Mouse (Mus musculus) fat pad, adult 2 months (tissue): ENCODE measurements around the gene Slc22a14.
A peak's percentile ranks its signal among the peaks of the same experiment; 100 is the strongest.
"Not testable (repeated sequence)": the region's sequence is repeated elsewhere in the genome, so short reads cannot be mapped to it uniquely, and the experiment has no call there.

Experiments used
- DNase-seq: peaks from one replicate; pipeline ENCODE4 v3.0.0-alpha.2; 2011; ENCODE audit warnings: low read depth, low spot score; ENCODE audit errors: extremely low read depth

The Slc22a14 gene

GRCm38 (mm10) chr9:119365284-119365683 is at the start of gene Slc22a14:
Slc22a14 (minus strand) TSS chr9:119365553.
- DNase-seq, result no peak

DNA sequence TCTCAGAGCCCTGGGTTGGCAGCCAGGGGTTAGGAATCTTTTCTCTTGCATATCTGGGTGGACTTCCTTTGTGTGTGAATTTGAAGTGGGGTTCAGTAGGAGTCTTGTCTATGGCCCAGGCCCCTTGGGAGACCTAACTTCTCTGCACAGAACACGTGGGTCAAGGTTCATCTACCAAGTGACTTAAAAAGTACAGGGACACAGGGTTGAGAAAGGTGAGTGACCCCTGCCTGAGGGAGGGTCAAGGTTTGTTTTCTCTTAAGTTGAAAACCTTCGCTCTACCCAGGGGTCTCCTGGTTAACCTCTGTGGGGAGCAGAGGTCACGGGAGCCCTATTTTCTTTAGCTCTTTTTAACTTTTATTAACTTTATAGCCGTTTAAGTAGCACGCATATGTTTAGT is 44.5 kb upstream of the Slc22a14 start:
- DNase-seq, result no peak

GRCm38 (mm10) chr9:119408898-119409664 is 43.7 kb upstream of the Slc22a14 start:
- DNase-seq, result no peak

DNA sequence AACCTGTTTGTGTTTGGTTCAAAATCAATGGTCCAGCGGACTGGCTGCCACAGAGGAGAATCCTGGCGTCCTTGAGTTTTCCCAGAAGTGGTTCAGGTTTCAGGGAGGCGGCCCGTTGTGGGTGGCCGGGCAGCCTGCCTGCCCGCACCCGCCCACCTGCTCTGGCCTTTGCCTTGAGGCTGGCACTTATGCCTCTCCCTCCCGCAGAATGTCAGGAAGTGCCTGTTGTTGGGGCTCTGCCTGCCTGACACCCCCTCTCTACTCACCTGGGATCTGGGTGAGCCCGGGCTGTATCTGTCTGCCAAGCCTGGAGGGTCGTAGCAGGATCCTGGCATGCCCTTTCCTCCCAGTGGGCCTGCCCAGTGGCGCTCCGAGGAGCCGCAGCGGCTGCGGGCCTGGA is 42.5 kb upstream of the Slc22a14 start:
- DNase-seq, result no peak

DNA sequence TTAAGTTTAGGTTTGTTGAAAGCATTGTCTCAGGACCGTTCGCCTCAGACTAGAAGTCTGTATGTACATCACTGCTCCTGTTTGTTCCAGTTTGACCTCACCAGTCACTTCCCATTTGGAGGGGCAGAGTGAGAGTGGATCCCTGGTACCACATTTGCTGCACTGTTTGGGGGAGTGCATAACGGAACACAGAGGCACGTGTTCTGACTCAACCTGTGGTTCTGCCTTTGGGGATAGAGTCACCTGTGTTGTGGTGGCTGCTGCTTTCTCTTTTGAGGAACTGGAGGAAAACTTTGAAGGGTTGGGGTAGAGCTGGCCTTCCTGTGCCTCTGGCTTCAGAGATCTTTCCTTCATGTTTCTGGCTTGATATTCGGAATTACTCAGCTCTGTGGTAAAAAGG is 38.7 kb upstream of the Slc22a14 start:
- no peak for DNase-seq

- DNase-seq, result no peak
These were observed 37.9 kb upstream of the Slc22a14 start for GRCm38 (mm10) chr9:119403236-119403641.

- no peak for DNase-seq
These were observed 37.2 kb upstream of the Slc22a14 start for GRCm38 (mm10) chr9:119402253-119403235.

- DNase-seq, result no peak
These were observed 36.5 kb upstream of the Slc22a14 start, which contains the start of gene Acvr2b for GRCm38 (mm10) chr9:119401801-119402214. Acvr2b (plus strand) TSS chr9:119402118.

- DNase-seq, result no peak
These were observed 36.0 kb upstream of the Slc22a14 start for GRCm38 (mm10) chr9:119401351-119401750.

GRCm38 (mm10) chr9:119394808-119395207 is 29.5 kb upstream of the Slc22a14 start:
- peak; percentile 74 for DNase-seq

GRCm38 (mm10) chr9:119390214-119390613 is 24.9 kb upstream of the Slc22a14 start:
- no peak for DNase-seq

DNA sequence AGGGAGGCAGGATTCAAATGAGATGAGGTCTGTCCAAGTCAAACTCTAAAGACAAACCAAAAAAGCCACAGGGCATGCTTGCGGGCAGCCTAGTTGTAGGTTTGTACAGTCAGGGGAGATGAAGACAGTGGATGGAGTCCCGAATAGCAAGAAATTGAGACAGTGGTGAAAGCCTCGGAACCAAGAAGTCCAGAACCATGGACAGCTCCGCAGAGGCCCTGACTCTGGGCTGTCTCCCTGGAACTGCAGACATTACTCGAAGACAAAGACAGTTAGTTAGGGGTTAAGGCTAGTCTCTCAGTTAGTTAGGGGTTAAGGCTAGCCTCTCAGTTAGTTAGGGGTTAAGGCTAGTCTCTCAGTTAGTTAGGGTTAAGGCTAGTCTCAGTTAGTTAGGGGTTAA is 23.6 kb upstream of the Slc22a14 start:
- no peak for DNase-seq

- no peak for DNase-seq
These were observed 17.2 kb upstream of the Slc22a14 start for GRCm38 (mm10) chr9:119382603-119383002.

DNA sequence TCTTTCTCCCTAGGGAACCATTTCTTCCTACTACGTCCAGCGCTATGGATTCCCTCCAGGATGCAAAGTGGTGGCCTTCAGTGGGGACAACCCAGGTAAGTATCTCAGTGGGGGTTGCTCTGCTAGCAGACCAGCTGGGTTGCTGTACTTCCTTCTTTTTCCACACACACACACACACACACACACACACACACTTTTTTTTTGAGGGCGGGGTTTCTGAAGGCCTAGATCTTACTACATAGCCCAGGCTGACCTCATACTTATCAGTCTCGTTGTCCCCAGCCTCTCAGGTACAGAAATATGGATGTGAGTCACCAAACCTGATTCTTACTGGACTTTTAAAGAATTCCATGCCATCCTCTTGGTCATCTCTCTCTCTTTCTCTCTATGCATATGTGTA is 12.9 kb upstream of the Slc22a14 start:
- DNase-seq, result no peak

DNA sequence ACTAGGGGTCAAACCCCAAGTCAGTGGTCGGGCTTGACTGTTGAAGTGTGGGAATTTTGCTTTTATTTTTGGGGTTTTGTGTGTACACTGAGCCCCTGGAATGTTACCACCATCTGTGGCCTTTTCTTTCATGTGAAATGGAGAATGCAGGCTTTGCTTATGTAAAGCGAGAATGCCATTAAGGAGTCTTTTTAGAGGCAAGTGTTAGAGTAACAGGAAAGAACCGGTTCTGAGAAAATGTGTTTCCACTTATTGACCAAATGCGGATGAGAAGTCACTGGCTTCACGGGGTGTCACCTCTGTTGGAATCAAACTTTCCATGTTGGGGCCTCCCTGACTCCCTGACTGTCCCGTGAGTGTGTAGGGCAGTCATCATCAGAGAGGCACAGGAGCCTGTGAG is 10.2 kb upstream of the Slc22a14 start:
- no peak for DNase-seq

DNA sequence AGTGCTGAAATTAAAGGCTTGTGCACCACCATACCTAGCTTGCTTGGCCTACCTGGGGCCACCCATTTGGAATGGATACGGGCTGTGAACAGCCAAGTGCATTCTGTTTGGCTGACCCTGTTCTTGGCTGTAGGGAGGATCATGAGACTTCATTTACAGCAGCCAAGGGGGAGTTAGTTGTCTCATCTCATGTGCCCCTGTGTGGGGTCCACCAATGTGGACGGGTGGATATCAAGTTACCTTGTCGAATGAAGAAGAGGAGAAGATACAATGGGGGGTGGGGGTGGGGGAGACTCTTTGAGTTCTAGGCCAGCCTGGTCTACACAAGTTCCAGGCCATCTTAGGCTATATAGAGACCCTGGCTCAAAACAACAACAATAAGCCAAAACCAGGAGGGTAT is 9.7 kb upstream of the Slc22a14 start:
- DNase-seq, result no peak

- DNase-seq, result no peak
These were observed 5.9 kb upstream of the Slc22a14 start for GRCm38 (mm10) chr9:119371251-119371650.

DNA sequence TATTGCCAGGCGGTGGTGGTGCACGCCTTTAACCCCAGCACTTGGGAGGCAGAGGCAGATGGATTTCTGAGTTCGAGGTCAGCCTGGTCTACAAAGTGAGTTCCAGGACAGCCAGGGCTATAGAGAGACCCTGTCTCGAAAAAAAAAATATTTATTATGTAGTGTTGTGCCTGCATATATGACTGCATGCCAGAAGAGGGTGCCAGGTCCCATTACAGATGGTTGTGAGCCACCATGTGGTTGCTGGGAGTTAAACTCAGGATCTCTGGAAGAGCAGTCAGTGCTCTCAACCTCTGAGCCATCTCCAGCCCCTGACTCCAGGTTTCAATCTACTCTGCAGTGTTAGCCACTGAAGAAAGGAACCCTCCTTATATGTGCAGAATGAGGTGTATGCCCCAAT is 5.4 kb upstream of the Slc22a14 start:
- not testable (repeated sequence) for DNase-seq

GRCm38 (mm10) chr9:119368367-119368766 is 3.0 kb upstream of the Slc22a14 start:
- DNase-seq, result no peak

- no peak for DNase-seq
These were observed 2.1 kb downstream of the Slc22a14 start for GRCm38 (mm10) chr9:119363229-119363628.

DNA sequence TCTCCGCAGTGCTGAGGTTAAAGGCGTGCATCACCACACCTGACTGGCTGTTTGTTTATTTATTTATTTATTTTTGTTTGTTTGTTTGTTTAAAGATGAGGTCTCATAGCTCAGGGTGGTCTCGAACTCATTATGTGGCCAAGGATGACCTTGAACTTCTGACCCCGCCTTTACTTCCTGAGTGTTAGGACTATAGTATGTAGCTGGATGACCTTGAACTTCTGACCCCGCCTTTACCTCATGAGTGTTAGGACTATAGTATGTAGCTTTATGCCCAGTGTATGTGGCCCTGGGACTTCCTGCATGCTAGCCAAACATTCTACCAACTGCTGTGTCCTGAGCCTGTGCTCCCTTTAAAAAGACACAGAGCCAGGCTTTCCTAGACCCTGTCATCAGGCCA is 3.9 kb downstream of the Slc22a14 start:
- DNase-seq, result no peak

GRCm38 (mm10) chr9:119358058-119358429 is 7.3 kb downstream of the Slc22a14 start:
- DNase-seq, result no peak
